Mouse (Mus musculus): ENCODE measurements around the gene Vmn2r114. TPM values are rescaled to one million over a fixed set of nuclear protein-coding genes. Genes with fewer than 3 reads are reported as not detected.

Vmn2r114 gene
- polyA plus RNA-seq (2014; fragmentation: Illumina TruSeq; extraction: RNeasy Lipid Tissue Mini Kit (QIAGEN cat#74804); ENCODE audit: low read depth, low replicate concordance): not detected

GRCm38 (mm10) chr17:23312437-23312836 is at the start of gene Vmn2r114:
Gene Vmn2r114, minus strand, starts transcription at chr17:23312537.

GRCm38 (mm10) chr17:23343441-23343840 is 31.1 kb upstream of the Vmn2r114 start, which contains the start of gene Vmn2r115:
Gene Vmn2r115, plus strand, starts transcription at chr17:23343741.

Other genes with a start within 250 kb of the Vmn2r114 start
- gene Zfp40, start 119.3 kb downstream of the Vmn2r114 start, polyA plus RNA-seq (2014; fragmentation: Illumina TruSeq; extraction: RNeasy Lipid Tissue Mini Kit (QIAGEN cat#74804); ENCODE audit: low read depth, low replicate concordance): 3.5 TPM
- not detected for gene Vmn2r115, start 31.2 kb upstream of the Vmn2r114 start, polyA plus RNA-seq (2014; fragmentation: Illumina TruSeq; extraction: RNeasy Lipid Tissue Mini Kit (QIAGEN cat#74804); ENCODE audit: low read depth, low replicate concordance)
- not detected for gene Vmn2r116, start 72.1 kb upstream of the Vmn2r114 start, polyA plus RNA-seq (2014; fragmentation: Illumina TruSeq; extraction: RNeasy Lipid Tissue Mini Kit (QIAGEN cat#74804); ENCODE audit: low read depth, low replicate concordance)
- gene Vmn2r117, start 167.2 kb upstream of the Vmn2r114 start, polyA plus RNA-seq (2014; fragmentation: Illumina TruSeq; extraction: RNeasy Lipid Tissue Mini Kit (QIAGEN cat#74804); ENCODE audit: low read depth, low replicate concordance): not detected

All from heart, adult 10 weeks (tissue).